Mouse (Mus musculus) E14TG2a.4 (cell line): ENCODE measurements around the gene Dnmt3a.

Source experiments
- CTCF ChIP-seq: conservative IDR thresholded peaks from 2 replicates; pipeline ENCODE4 v1.5.1; 2014; ENCODE audit warnings: low read length
- NANOG ChIP-seq: IDR thresholded peaks from 2 replicates; pipeline ENCODE4 v1.6.1; 2014; ENCODE audit warnings: borderline replicate concordance, low read length, mixed read lengths

DNA sequence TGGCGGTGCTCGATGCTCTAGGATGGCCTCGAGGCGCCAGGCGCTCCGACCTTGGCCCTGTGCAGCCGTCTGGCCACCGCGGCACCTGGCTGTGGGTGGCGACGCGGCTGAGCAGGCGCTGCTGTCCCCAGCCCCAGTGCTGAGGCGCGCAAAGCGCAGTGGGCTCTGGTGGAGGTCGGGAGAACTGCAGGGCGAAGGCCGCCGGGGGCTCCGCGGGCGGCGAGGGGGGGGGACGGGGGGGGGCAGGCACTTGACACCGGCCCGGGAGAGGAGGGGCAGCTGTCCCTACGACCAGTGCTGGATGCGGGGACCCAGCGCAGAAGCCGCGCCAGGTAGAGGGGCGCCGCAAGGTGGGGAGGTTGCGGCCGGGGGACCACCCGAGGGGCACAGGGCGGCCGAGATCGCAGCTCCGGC is 471 bp downstream of the Dnmt3a start:
- TF ChIP-seq CTCF (no peak), NANOG (no peak)
